Comparison of ENCODE assay signal across 9 mouse cellular contexts in the genomic region with DNA sequence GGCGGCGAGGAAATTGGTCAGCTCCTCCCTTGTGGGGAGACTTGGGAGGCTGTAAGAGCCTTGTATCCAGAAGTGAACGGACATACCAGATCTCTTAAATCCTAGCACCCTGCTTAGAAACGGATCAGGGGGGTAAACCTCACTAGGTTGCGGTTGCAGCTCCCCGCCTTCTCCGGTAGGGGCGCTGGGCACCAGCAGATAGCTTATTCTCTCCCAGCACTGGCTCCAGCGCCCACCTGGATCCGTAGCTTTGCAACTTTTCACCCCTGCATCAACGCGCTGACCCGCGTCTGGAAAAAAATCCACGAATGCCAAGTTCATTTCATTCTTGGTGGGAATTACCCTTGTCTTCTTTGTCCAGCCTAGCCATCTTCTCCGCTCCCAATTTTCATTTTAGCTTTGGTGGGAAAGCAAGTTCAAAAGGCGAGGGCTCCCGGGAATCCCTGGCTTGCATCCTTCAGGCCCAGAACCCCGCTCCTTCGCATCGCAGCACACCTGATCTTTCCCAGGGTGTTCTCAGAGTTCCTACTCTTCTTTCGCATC. TPM values are rescaled to one million over a fixed set of nuclear protein-coding genes. Genes with fewer than 3 reads are reported as not detected.
DNase-seq lines count a peak whose midpoint lies in the region; ATAC-seq lines count a peak whose summit lies in the region.
"Had no signal": no experiment of that assay in that cellular context is flagged by ENCODE, and none has a peak within 500 bp of the region (broad histone marks: within the 10 kb centered on the region; RNA-seq: fewer than 3 reads in every experiment).

No protein-coding gene starts in this region.

- no peaks in the 10 kb centered on the region for H3K9me3 ChIP-seq in forebrain, embryonic 15.5 days
- no peaks in the 10 kb centered on the region for H3K9me3 ChIP-seq in hindbrain, embryonic 15.5 days
- no peaks in the 10 kb centered on the region; the same call in 1 of the 2 replicates for H3K9me3 ChIP-seq in midbrain, embryonic 11.5 days (ENCODE audit: control insufficient read depth, low read length)
- no peaks in the 10 kb centered on the region for H3K9me3 ChIP-seq in stomach, embryonic 15.5 days

- ATAC-seq in forebrain, embryonic 15.5 days (replicated peaks): peak; percentile 48
- no peak for ATAC-seq in hindbrain, embryonic 15.5 days (ENCODE audit: low FRiP score, low read depth)
- ATAC-seq in midbrain, embryonic 11.5 days (ENCODE audit: low FRiP score): 0 out of 2 replicates have a peak, but pooled peaks have one; percentile 27
- ATAC-seq in stomach, embryonic 15.5 days (ENCODE audit: insufficient read depth, low FRiP score, low read depth): no peak

- peak overlapping the region; percentile 100 for H3K4me2 ChIP-seq in forebrain, embryonic 15.5 days (replicated peaks)
- peak overlapping the region; percentile 97 for H3K4me2 ChIP-seq in hindbrain, embryonic 15.5 days
- H3K4me2 ChIP-seq in midbrain, embryonic 11.5 days: peak overlapping the region; percentile 96; the same call in 1 of the 2 replicates
- H3K4me2 ChIP-seq in stomach, embryonic 15.5 days: peak overlapping the region; percentile 94

- peak overlapping the region; percentile 51 for H3K4me3 ChIP-seq in forebrain, embryonic 15.5 days
- peak overlapping the region; percentile 61 for H3K4me3 ChIP-seq in hindbrain, embryonic 15.5 days
- H3K4me3 ChIP-seq in midbrain, embryonic 11.5 days (ENCODE audit: low read depth, low read length): no peak overlapping the region
- peak overlapping the region; percentile 50 for H3K4me3 ChIP-seq in stomach, embryonic 15.5 days (replicated peaks)
- H3K4me3 ChIP-seq: myocyte had no signal

- peaks cover 23% of the 10 kb centered on the region; the same call in 1 of the 2 replicates for H3K27me3 ChIP-seq in forebrain, embryonic 15.5 days
- peaks cover 4% of the 10 kb centered on the region; the same call in 1 of the 2 replicates for H3K27me3 ChIP-seq in hindbrain, embryonic 15.5 days
- H3K27me3 ChIP-seq in midbrain, embryonic 11.5 days (ENCODE audit: control insufficient read depth, insufficient read depth, low read length): peaks cover 22% of the 10 kb centered on the region
- H3K27me3 ChIP-seq in stomach, embryonic 15.5 days (replicated peaks): peaks cover 41% of the 10 kb centered on the region

- H3K27ac ChIP-seq in forebrain, embryonic 15.5 days (replicated peaks): no peak overlapping the region
- peak overlapping the region; percentile 77; the same call in 1 of the 2 replicates for H3K27ac ChIP-seq in hindbrain, embryonic 15.5 days (replicated peaks)
- no peak overlapping the region for H3K27ac ChIP-seq in midbrain, embryonic 11.5 days (ENCODE audit: low read depth, low read length)
- no peak overlapping the region for H3K27ac ChIP-seq in stomach, embryonic 15.5 days

- H3K36me3 ChIP-seq in forebrain, embryonic 15.5 days: no peaks in the 10 kb centered on the region
- H3K36me3 ChIP-seq in hindbrain, embryonic 15.5 days: no peaks in the 10 kb centered on the region
- no peaks in the 10 kb centered on the region for H3K36me3 ChIP-seq in midbrain, embryonic 11.5 days (ENCODE audit: control insufficient read depth, insufficient read depth, low read length)
- H3K36me3 ChIP-seq in stomach, embryonic 15.5 days: no peaks in the 10 kb centered on the region

- H3K9ac ChIP-seq in forebrain, embryonic 15.5 days (replicated peaks): peak overlapping the region; percentile 61; the same call in 1 of the 2 replicates
- H3K9ac ChIP-seq in hindbrain, embryonic 15.5 days: peak overlapping the region; percentile 81
- no peak overlapping the region for H3K9ac ChIP-seq in midbrain, embryonic 11.5 days (ENCODE audit: low read length)
- no peak overlapping the region for H3K9ac ChIP-seq in stomach, embryonic 15.5 days

- peak; percentile 14 for DNase-seq in urinary bladder, postnatal 25 days (ENCODE audit: low spot score)
- DNase-seq in urinary bladder, postnatal 36 days (ENCODE audit: low spot score in 2 of 2): no peak
- peak; percentile 70 for DNase-seq in left cerebral cortex, adult 11 months (ENCODE audit: low spot score)
- peak; percentile 96 for DNase-seq in midbrain, embryonic 11.5 days (ENCODE audit: low spot score, missing footprints)
- DNase-seq in MN1 (ENCODE audit: low spot score): no peak

- H3K4me1 ChIP-seq in forebrain, embryonic 15.5 days: peaks cover 34% of the 10 kb centered on the region
- peaks cover 29% of the 10 kb centered on the region for H3K4me1 ChIP-seq in hindbrain, embryonic 15.5 days (replicated peaks)
- peaks cover 18% of the 10 kb centered on the region for H3K4me1 ChIP-seq in midbrain, embryonic 11.5 days (ENCODE audit: control insufficient read depth, insufficient read depth, low read length)
- 0 out of 2 replicates have a peak, but pooled peaks cover 7% of the 10 kb centered on the region for H3K4me1 ChIP-seq in stomach, embryonic 15.5 days

- 2% methylated on average over 22 of the region's 22 CpGs for WGBS in forebrain, embryonic 15.5 days
- WGBS in hindbrain, embryonic 15.5 days: 2% methylated on average over 22 of the region's 22 CpGs
- whole genome bisulfite sequencing in midbrain, embryonic 11.5 days: 2% methylated on average over 22 of the region's 22 CpGs
- WGBS in stomach, embryonic 15.5 days: 2% methylated on average over 22 of the region's 22 CpGs

RNA-seq across cellular contexts. Expression of gene Sorcs3, which starts 1.8 kb away (rescaled TPM):
- polyA plus RNA-seq in forebrain, embryonic 15.5 days (2015; fragmentation: Nextera tagmentation; extraction: Ambion mirVana): 6.7 and 7.2 TPM in 2 replicates
- polyA plus RNA-seq in hindbrain, embryonic 15.5 days (2015; fragmentation: Nextera tagmentation; extraction: Ambion mirVana): 15.6 and 16.3 TPM in 2 replicates
- polyA plus RNA-seq in midbrain, embryonic 11.5 days (2014; fragmentation: Nextera tagmentation; extraction: Ambion mirVana): 3.1 and 3.7 TPM in 2 replicates
- 0.90 and 0.94 TPM in 2 replicates for polyA plus RNA-seq in stomach, embryonic 15.5 days (2015; fragmentation: Nextera tagmentation; extraction: Ambion mirVana)
- polyA plus RNA-seq: myocyte had no signal

Comparison
In these comparisons a context has a peak if more than half of its experiments do, and no peak if none do; other contexts are left out.
1. DNase-seq: peak in urinary bladder, postnatal 25 days (single experiment), left cerebral cortex, adult 11 months (single experiment) and midbrain, embryonic 11.5 days (single experiment); none in urinary bladder, postnatal 36 days (0 of 2) and MN1 (single experiment).
2. ATAC-seq: peak in forebrain, embryonic 15.5 days (single experiment) and midbrain, embryonic 11.5 days (single experiment); none in hindbrain, embryonic 15.5 days (single experiment) and stomach, embryonic 15.5 days (single experiment).
3. H3K9ac ChIP-seq: peak in forebrain, embryonic 15.5 days (single experiment) and hindbrain, embryonic 15.5 days (single experiment); none in midbrain, embryonic 11.5 days (single experiment) and stomach, embryonic 15.5 days (single experiment).
4. Peak in every context shown above with its lines, with median percentiles within 50 percentile points of each other: H3K4me2 ChIP-seq.